Mouse (Mus musculus) lung, adult 2 months (tissue): Measurements from ENCODE around the gene Prdm2. TPM values are rescaled to one million over a fixed set of nuclear protein-coding genes. Genes with fewer than 3 reads are reported as not detected.

Experiments
- DNase-seq: peaks from one replicate; pipeline ENCODE4 v3.0.0; 2022
- H3K4me1 ChIP-seq: fragments of 200-500 bp; 2 replicates; pipeline ENCODE4 v1.6.1; 2011; ENCODE audit warnings: low read length; ENCODE audit not compliant: control insufficient read depth, insufficient read depth
- H3K4me3 ChIP-seq: fragments of 200-500 bp; replicated peaks from 2 replicates; pipeline ENCODE3; 2011; ENCODE audit warnings: low read depth, mild to moderate bottlenecking, control low read depth, low read length; ENCODE audit errors: extremely low read depth
- CTCF ChIP-seq: fragments of 200-500 bp; IDR thresholded peaks from 2 replicates; pipeline ENCODE4 v1.5.1; 2011; ENCODE audit warnings: mild to moderate bottlenecking, low read length, control low read depth; ENCODE audit not compliant: insufficient read depth
- POLR2A ChIP-seq: fragments of 200-500 bp; IDR thresholded peaks from 2 replicates; pipeline ENCODE4 v1.6.1; 2011; ENCODE audit warnings: low read depth, mild to moderate bottlenecking, control low read depth, low read length, borderline replicate concordance; ENCODE audit errors: extremely low read depth
- WGBS: fragments of 180-500 bp; shearing (Covaris S2); methylation state at CpG from one replicate; pipeline ENCODE4 v1.1.7; 2018; 5-methylcytosine and 5-hydroxymethylcytosine counted together
- polyA plus RNA-seq: library from polyadenylated mRNA; depleted of rRNA; stranded (reverse); fragments of >200 nt; gene quantifications from 2 replicates; pipeline ENCODE4 v1.2.3, GENCODE M21; 2012

The Prdm2 gene
- polyA plus RNA-seq, 1 experiment: 16.8 TPM

DNA sequence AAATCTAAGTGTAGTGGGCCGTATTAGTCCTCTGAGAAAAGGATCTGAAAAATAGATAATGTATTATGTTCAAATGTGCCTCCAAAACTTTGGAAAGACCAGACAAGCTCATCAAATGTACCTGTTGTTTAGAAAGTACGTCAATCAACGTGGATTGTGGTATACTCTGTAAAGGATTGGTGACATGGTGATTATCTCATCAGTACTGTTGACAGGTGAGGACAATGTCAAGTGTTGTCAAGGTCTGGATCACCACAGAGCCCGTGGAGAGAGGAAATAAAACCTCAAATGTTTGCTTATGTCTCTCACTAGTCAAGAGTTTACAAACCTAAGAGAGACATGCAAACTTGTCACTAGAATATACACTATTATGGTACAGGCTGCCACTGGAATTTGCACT lies 776 bp upstream of the Prdm2 start:
- TF ChIP-seq CTCF: no peak
- no peak for TF ChIP-seq POLR2A
- peaks cover 6% of the 10 kb centered on the region for H3K4me1 ChIP-seq
- 83% methylated on average over 4 of the region's 4 CpGs for WGBS
- DNase-seq: no peak
- no peak overlapping the region for H3K4me3 ChIP-seq

DNA sequence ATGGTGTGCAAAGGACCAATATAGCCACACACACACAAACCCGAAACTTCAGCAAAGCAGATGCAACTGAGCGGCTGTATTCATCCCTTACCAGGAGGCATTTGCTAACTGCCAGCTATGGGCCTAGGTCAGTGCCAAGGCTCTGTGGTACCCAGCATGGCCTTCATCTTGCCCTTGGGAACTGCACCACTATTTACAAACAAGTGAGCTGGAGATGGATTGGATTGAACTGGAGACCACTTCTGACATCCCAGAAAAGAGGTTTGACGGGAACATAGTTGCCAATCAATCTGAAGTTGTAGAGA lies 332 bp upstream of the Prdm2 start:
- DNase-seq: no peak
- 97% methylated on average over 3 of the region's 3 CpGs for WGBS
- H3K4me3 ChIP-seq: peak overlapping the region; percentile 93
- TF ChIP-seq POLR2A (no peak), CTCF (no peak)
- peaks cover 6% of the 10 kb centered on the region for H3K4me1 ChIP-seq

- WGBS: 6% methylated on average over 43 of the region's 43 CpGs
- peak; percentile 41 for DNase-seq
- TF ChIP-seq CTCF: no peak
- TF ChIP-seq POLR2A: no peak
These were observed 1.0 kb downstream of the Prdm2 start for GRCm38 (mm10) chr4:143211584-143212340.

GRCm38 (mm10) chr4:143209997-143210396 lies 2.8 kb downstream of the Prdm2 start:
- Histone ChIP-seq H3K4me3 (no peak overlapping the region), H3K4me1 (peaks cover 6% of the 10 kb centered on the region)
- no peak for DNase-seq
- WGBS: 80% methylated on average over 2 of the region's 2 CpGs
- TF ChIP-seq CTCF (no peak), POLR2A (no peak)

More at GRCm38 (mm10) chr4:143211584-143212340, 1.0 kb downstream of the Prdm2 start:
- H3K4me3 ChIP-seq: peak overlapping the region; percentile 93
- peaks cover 6% of the 10 kb centered on the region for H3K4me1 ChIP-seq

GRCm38 (mm10) chr4:143202653-143203052 lies 10.1 kb downstream of the Prdm2 start:
- DNase-seq: no peak
- peaks cover 5% of the 10 kb centered on the region; the same call in 1 of the 2 replicates for H3K4me1 ChIP-seq
- WGBS: 86% methylated on average over 3 of the region's 3 CpGs
- no peak for TF ChIP-seq POLR2A
- H3K4me3 ChIP-seq: no peak overlapping the region

GRCm38 (mm10) chr4:143198371-143198770 lies 14.4 kb downstream of the Prdm2 start:
- TF ChIP-seq CTCF: no peak
- TF ChIP-seq POLR2A: no peak
- 51% methylated on average over 3 of the region's 3 CpGs for WGBS
- H3K4me1 ChIP-seq: peaks cover 7% of the 10 kb centered on the region; the same call in 1 of the 2 replicates
- H3K4me3 ChIP-seq: no peak overlapping the region
- no peak for DNase-seq

GRCm38 (mm10) chr4:143197845-143198356 lies 14.9 kb downstream of the Prdm2 start:
- Histone ChIP-seq H3K4me3 (no peak overlapping the region), H3K4me1 (peaks cover 7% of the 10 kb centered on the region; the same call in 1 of the 2 replicates)
- 59% methylated on average over 5 of the region's 5 CpGs for WGBS
- no peak for DNase-seq
- TF ChIP-seq CTCF (no peak), POLR2A (no peak)

- Histone ChIP-seq H3K4me3 (no peak overlapping the region), H3K4me1 (peaks cover 5% of the 10 kb centered on the region; the same call in 1 of the 2 replicates)
- WGBS: 80% methylated on average over 5 of the region's 5 CpGs
- TF ChIP-seq POLR2A: no peak
- TF ChIP-seq CTCF: no peak
- no peak for DNase-seq
These were observed 18.5 kb downstream of the Prdm2 start for GRCm38 (mm10) chr4:143194328-143194727.

DNA sequence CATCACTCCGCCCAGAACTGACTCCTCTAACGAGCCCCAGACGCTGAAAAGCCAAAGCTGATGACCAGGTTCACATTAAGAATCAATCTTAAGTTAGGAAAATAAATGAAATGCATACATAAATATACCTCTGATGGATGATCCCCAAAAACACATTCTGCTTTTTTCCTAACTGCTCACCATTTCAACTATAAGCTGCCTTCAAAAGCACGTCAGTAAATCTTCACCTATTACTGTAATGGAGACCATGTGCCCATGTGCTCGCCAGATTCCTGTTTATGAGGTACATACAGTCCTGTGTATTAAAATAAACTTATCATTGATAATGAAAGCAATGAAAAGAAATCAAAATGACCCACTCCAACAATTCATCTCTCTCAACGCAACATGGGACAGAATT lies 19.6 kb downstream of the Prdm2 start:
- no peak for DNase-seq
- no peak for TF ChIP-seq POLR2A
- TF ChIP-seq CTCF: no peak
- Histone ChIP-seq H3K4me1 (peaks cover 8% of the 10 kb centered on the region; the same call in 1 of the 2 replicates), H3K4me3 (no peak overlapping the region)
- 91% methylated on average over 6 of the region's 6 CpGs for WGBS

DNA sequence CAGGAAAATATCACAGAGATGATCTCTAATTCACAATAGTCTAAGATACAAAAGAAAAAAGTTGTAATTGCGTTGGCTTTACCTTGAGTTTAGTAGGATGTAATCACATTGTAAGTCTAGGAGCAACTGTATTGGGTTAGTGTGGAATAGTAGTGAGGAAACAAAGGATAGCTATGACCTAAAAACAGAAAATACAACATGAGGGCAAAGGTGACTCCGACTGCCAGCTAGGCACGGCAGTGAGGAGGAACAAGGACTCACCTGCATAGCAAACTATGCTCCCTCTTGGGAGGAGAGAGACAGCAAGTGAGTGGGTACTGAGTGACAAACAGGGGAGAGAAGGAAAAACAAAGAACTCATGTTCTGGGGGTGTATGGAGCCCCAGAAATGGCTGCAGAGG lies 21.0 kb downstream of the Prdm2 start:
- no peak overlapping the region for H3K4me3 ChIP-seq
- H3K4me1 ChIP-seq: peaks cover 3% of the 10 kb centered on the region; the same call in 1 of the 2 replicates
- WGBS: 79% methylated on average over 3 of the region's 3 CpGs
- DNase-seq: no peak
- TF ChIP-seq POLR2A (no peak), CTCF (no peak)
